32 mouse cellular contexts compared by ENCODE assay signal in genomic region chr15:11859829-11860228, GRCm38 (mm10). TPM values are rescaled to one million over a fixed set of nuclear protein-coding genes. Genes with fewer than 3 reads are reported as not detected.
"Had no signal": no experiment of that assay in that cellular context is flagged by ENCODE, and none has a peak within 500 bp of the region (broad histone marks: within the 10 kb centered on the region; RNA-seq: fewer than 3 reads in every experiment).

No protein-coding gene starts in this region.

- H3K27me3 ChIP-seq: limb, embryonic 12.5 days; limb, embryonic 13.5 days; limb, embryonic 15.5 days; liver, embryonic 12.5 days; liver, embryonic 13.5 days; liver, embryonic 15.5 days; lung, embryonic 15.5 days; megakaryocyte, embryonic 14.5 days; midbrain, embryonic 12.5 days; midbrain, embryonic 13.5 days; midbrain, embryonic 15.5 days had no signal

- DNase-seq: left cerebral cortex, postnatal 4 days; liver; liver, embryonic 13.5 days; liver, postnatal 0 days; lung, adult 18-20 months; lung, adult 2 months; lung, embryonic 14.5 days; lung, postnatal 10 days; lung, postnatal 14 days; lung, postnatal 36 days; lung, postnatal 4 days; midbrain, embryonic 14.5 days had no signal

- H3K4me2 ChIP-seq: limb, embryonic 12.5 days; limb, embryonic 13.5 days; limb, embryonic 15.5 days; liver, embryonic 11.5 days; liver, embryonic 12.5 days; liver, embryonic 13.5 days; liver, embryonic 15.5 days; lung, embryonic 14.5 days; lung, embryonic 15.5 days; midbrain, embryonic 11.5 days; midbrain, embryonic 12.5 days; midbrain, embryonic 13.5 days; midbrain, embryonic 15.5 days had no signal

- H3K36me3 ChIP-seq: limb, embryonic 10.5 days; limb, embryonic 12.5 days; limb, embryonic 13.5 days; limb, embryonic 15.5 days; liver, embryonic 12.5 days; liver, embryonic 15.5 days; lung, embryonic 15.5 days; midbrain, embryonic 10.5 days; midbrain, embryonic 12.5 days; midbrain, embryonic 13.5 days; midbrain, embryonic 15.5 days had no signal

- H3K4me3 ChIP-seq: left cerebral cortex, adult 2 months; limb, embryonic 10.5 days; limb, embryonic 12.5 days; limb, embryonic 13.5 days; limb, embryonic 15.5 days; liver, embryonic 12.5 days; liver, embryonic 13.5 days; liver, embryonic 15.5 days; lung, embryonic 15.5 days; megakaryocyte, embryonic 14.5 days; midbrain, embryonic 10.5 days; midbrain, embryonic 12.5 days; midbrain, embryonic 13.5 days; midbrain, embryonic 15.5 days had no signal

RNA-seq across cellular contexts. Expression of gene Npr3, which starts 47.3 kb away (rescaled TPM):
- total RNA-seq: megakaryocyte progenitor cell, adult 5-6 weeks; megakaryocyte, adult 5-6 weeks; megakaryocyte-erythroid progenitor cell, adult 5-6 weeks; monocyte, adult 5-6 weeks had no signal
- polyA plus RNA-seq: macrophage had no signal
